Mouse (Mus musculus) ES-E14 (cell line): ENCODE data around the gene Dab1.

Experiments
- CHD2 ChIP-seq: IDR thresholded peaks from 2 replicates; pipeline ENCODE4 v1.6.1; 2014; ENCODE audit warnings: mild to moderate bottlenecking, low read depth, low read length, inconsistent platforms
- HCFC1 ChIP-seq: IDR thresholded peaks from 2 replicates; pipeline ENCODE4 v1.6.1; 2012; ENCODE audit warnings: low read length, inconsistent platforms, borderline replicate concordance; ENCODE audit not compliant: insufficient read depth
- MAFK ChIP-seq: IDR thresholded peaks from 2 replicates; pipeline ENCODE4 v1.6.1; 2014; ENCODE audit warnings: mild to moderate bottlenecking, low read depth, low read length, inconsistent platforms; ENCODE audit not compliant: insufficient read depth
- ZC3H11A ChIP-seq: IDR thresholded peaks from 2 replicates; pipeline ENCODE4 v1.6.1; 2012; ENCODE audit warnings: low read depth, mild to moderate bottlenecking, inconsistent platforms, low read length, borderline replicate concordance
- ZNF384 ChIP-seq: IDR thresholded peaks from 2 replicates; pipeline ENCODE4 v1.6.1; 2012; ENCODE audit warnings: low read depth, low read length, inconsistent platforms

- TF ChIP-seq ZNF384 (no peak), CHD2 (no peak), MAFK (no peak), HCFC1 (no peak), ZC3H11A (no peak)
Measured at GRCm38 (mm10) chr4:104582726-104583125, 963.6 kb downstream of the Dab1 start.
